Mouse (Mus musculus) spleen, adult 2 months (tissue): ENCODE measurements at regions not wholly inside any gene's neighbourhood (a gene's known extent, or its start where the extent isn't known, plus 50 kb on each side); places are given as distances from the start of the nearest gene placed in this dataset.
A peak's percentile ranks its signal among the peaks of the same experiment; 100 is the strongest.

ENCODE experiments used
- DNase-seq, 2 experiments: peaks; one replicate each; pipeline versions ENCODE4 v3.0.0 to v3.0.0-alpha.2; 2012 to 2021; ENCODE audit warnings: low spot score in 2 of 2, low read depth in 1 of 2
- H3K27ac ChIP-seq: fragments of 200-500 bp; 2 replicates; pipeline ENCODE4 v1.5.1; 2012; ENCODE audit warnings: low read length, inconsistent platforms; ENCODE audit not compliant: insufficient read depth
- H3K27me3 ChIP-seq: fragments of 200-500 bp; 2 replicates; pipeline ENCODE4 v1.6.1; 2012; ENCODE audit warnings: mild to moderate bottlenecking, moderate library complexity, low read length, inconsistent platforms; ENCODE audit not compliant: control insufficient read depth, insufficient read depth
- H3K36me3 ChIP-seq: fragments of 200-500 bp; 2 replicates; pipeline ENCODE4 v1.6.1; 2012; ENCODE audit warnings: mild to moderate bottlenecking, low read length, inconsistent platforms; ENCODE audit not compliant: control insufficient read depth, insufficient read depth
- H3K4me1 ChIP-seq: fragments of 200-500 bp; 2 replicates; pipeline ENCODE4 v1.6.1; 2011; ENCODE audit warnings: inconsistent platforms; ENCODE audit not compliant: control insufficient read depth, insufficient read depth, insufficient read length
- H3K4me3 ChIP-seq: fragments of 200-500 bp; 2 replicates; pipeline ENCODE4 v1.5.1; 2011; ENCODE audit warnings: mild to moderate bottlenecking, inconsistent platforms; ENCODE audit not compliant: insufficient read depth, insufficient read length; ENCODE audit errors: extremely low read depth
- CTCF ChIP-seq: fragments of 200-500 bp; IDR thresholded peaks from 2 replicates; pipeline ENCODE4 v1.5.1; 2011; ENCODE audit warnings: mild to moderate bottlenecking, inconsistent platforms; ENCODE audit not compliant: insufficient read depth, insufficient read length, insufficient replicate concordance; ENCODE audit errors: extremely low read depth
- POLR2A ChIP-seq: fragments of 200-500 bp; IDR thresholded peaks from 2 replicates; pipeline ENCODE4 v1.6.1; 2011; ENCODE audit warnings: low read depth, low read length, inconsistent platforms
- WGBS: fragments of 180-500 bp; shearing (Covaris S2); methylation state at CpG from one replicate; pipeline ENCODE4 v1.1.7; 2018; 5-methylcytosine and 5-hydroxymethylcytosine counted together

DNA sequence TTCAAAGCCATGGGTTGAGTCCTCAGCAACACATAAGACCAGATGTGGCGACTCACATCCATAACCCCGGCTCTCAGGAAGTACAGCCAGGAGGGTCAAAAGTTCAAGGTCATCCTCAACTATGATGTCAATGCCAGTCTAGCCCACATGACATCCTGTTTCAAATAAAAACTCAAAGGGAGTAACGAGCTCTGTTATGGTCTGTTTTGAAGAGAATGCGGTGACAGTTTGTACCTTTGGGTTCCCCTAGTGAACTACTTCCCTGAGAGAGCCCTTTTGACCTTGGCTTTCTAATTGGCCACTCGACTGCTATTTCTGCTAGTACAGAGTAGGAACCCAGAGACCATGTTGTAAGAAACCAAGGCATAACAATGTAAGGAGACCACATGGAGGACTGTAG, 119.7 kb upstream of the Plekha5 start:
- H3K4me1 ChIP-seq = no peaks in the 10 kb centered on the region
- no peaks in the 10 kb centered on the region for H3K27me3 ChIP-seq
- 78% methylated on average over 5 of the region's 5 CpGs for WGBS

DNA sequence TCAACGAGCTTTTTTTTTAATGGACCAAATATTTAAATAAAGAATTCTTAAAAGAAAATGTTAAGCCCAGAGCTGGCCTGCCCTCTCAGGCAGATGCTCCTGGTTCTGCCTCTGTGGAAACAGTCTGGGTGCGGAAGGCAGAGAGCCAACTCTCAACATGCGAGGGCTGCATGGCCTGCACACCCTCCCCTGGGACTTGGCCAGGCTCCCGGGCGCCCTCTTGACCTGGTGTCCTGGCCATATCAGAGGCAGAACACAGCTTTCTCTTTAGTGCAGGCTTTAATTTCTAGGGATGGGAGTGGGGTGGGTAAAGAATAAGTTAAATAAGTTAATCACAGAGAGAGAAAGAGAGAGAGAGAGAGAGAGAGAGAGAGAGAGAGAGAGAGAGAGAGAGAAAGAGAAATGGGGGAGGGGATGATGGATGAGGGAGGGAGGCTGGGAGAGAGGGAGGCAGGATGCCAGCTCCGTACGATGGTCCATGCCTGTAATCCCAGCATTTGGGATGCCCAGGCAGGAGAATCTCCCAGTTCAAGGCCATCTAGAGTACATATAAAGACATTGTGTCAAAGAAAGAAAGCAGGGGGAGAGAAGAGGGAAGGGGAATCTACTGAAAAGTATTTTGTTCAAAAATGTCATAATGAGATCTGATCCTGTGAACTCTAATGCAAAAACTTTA, 123.2 kb upstream of the Plekha5 start:
- no peak overlapping the region for H3K27ac ChIP-seq
- peak in 1 of 2 experiments; percentile 7 for DNase-seq

More for the DNA sequence above, 119.7 kb upstream of the Plekha5 start:
- H3K4me3 ChIP-seq = no peak overlapping the region
- no peak for DNase-seq
- H3K27ac ChIP-seq = no peak overlapping the region
- TF ChIP-seq CTCF = no peak
- TF ChIP-seq POLR2A = no peak
- H3K36me3 ChIP-seq = no peaks in the 10 kb centered on the region

DNA sequence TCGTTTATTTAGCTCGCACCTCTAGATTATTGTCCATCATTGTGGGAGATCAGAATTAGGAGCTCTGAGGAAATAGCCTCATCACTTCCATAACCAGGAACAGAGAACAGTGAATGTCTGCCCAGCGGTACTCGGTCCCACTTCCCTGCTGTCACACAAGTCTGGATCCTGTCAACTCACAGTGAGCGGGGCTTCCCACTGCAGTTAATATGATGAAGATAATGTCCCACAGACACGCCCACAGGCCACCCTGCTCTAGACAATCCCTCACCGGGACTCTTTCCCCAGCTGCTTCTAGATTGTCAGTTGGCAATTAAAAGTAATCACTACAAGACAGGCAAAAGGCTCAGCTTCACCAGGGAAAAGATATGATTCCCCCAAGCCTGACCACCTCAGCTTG, 124.2 kb upstream of the Plekha5 start:
- TF ChIP-seq POLR2A (no peak), CTCF (no peak)
- Histone ChIP-seq H3K27ac (no peak overlapping the region), H3K36me3 (no peaks in the 10 kb centered on the region), H3K27me3 (no peaks in the 10 kb centered on the region), H3K4me1 (no peaks in the 10 kb centered on the region), H3K4me3 (no peak overlapping the region)
- DNase-seq = no peak
- WGBS = 78% methylated on average over 7 of the region's 7 CpGs

More for the DNA sequence above, 123.2 kb upstream of the Plekha5 start:
- Histone ChIP-seq H3K4me3 (no peak overlapping the region), H3K36me3 (no peaks in the 10 kb centered on the region), H3K27me3 (no peaks in the 10 kb centered on the region), H3K4me1 (no peaks in the 10 kb centered on the region)
- no peak for TF ChIP-seq CTCF
- TF ChIP-seq POLR2A = no peak
- 81% methylated on average over 7 of the region's 7 CpGs for WGBS

DNA sequence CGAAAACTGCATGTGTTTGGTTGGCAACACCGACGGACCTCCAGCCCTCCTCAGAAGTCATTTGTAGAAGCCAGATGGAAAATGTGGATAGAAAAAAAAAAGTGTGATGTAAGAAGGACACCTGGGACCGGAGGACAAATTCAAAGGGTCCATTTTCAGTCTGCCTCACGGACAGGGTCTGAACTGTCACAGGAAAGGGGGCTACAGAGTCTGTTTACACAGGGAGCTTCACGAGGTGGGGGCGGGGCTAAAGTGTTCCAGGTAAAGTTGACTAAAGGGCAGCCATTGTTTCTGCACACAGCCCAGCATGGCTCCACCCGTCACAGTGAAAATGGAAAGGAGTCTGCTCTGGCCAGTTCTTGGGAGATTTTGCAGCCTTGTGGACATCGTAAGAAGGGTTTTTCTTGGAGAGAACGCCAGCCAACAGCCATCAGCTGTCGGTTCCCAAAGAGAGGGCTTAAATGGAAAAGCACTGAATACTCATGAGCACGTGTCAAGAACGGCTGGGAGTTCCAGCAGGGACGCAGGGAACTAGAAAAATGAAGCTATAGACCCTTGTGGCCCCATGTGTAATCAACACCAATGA, 125.8 kb upstream of the Plekha5 start:
- no peak for DNase-seq
- no peaks in the 10 kb centered on the region for H3K4me1 ChIP-seq
- WGBS = 86% methylated on average over 14 of the region's 14 CpGs

DNA sequence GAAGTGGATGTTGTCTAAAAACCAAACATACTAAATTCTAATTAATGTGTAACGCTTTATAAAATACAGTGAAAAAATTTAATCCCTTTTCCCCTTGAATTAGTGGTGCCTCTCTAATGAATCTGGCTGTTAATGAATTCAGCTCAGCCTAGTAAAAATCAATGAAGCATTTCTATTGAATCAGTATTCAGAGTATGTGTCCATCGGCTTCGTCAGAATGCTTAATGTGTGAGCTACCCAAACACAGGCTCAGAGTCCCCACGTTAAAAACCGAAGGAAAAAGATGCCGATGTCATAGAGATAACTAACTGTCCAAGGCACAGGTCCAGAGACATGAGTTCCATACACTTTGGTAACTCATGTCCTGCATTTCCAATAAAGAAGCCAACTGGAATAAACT, 126.3 kb upstream of the Plekha5 start:
- no peak for TF ChIP-seq POLR2A
- no peak for TF ChIP-seq CTCF
- no peaks in the 10 kb centered on the region for H3K4me1 ChIP-seq
- no peaks in the 10 kb centered on the region for H3K36me3 ChIP-seq
- no peak overlapping the region for H3K4me3 ChIP-seq
- DNase-seq = no peak
- H3K27me3 ChIP-seq = no peaks in the 10 kb centered on the region
- 88% methylated on average over 6 of the region's 6 CpGs for WGBS
- no peak overlapping the region for H3K27ac ChIP-seq

More for the DNA sequence above, 125.8 kb upstream of the Plekha5 start:
- TF ChIP-seq CTCF = no peak
- no peak for TF ChIP-seq POLR2A
- no peaks in the 10 kb centered on the region for H3K27me3 ChIP-seq
- no peak overlapping the region for H3K4me3 ChIP-seq
- no peaks in the 10 kb centered on the region for H3K36me3 ChIP-seq
- no peak overlapping the region for H3K27ac ChIP-seq

DNA sequence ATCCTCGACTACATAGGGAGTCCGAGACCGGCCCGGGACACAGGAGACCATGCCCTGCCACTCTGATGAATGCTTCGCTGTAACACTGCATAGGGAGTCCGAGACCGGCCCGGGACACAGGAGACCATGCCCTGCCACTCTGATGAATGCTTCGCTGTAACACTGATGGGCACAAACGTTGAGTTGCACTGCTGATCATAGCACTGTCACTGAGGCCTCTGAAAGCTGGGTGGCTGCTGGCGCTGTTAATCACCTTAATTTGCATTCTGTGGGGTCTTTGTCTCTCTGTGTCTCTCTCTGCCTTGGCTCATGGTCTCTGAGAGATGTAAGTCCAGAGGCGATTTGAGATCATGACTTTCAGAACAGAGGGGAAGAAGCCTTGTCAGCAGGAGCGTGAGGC, 133.7 kb upstream of the Plekha5 start:
- TF ChIP-seq CTCF = no peak
- TF ChIP-seq POLR2A = no peak
- 68% methylated on average over 12 of the region's 13 CpGs for whole genome bisulfite sequencing
- DNase-seq = no peak

DNA sequence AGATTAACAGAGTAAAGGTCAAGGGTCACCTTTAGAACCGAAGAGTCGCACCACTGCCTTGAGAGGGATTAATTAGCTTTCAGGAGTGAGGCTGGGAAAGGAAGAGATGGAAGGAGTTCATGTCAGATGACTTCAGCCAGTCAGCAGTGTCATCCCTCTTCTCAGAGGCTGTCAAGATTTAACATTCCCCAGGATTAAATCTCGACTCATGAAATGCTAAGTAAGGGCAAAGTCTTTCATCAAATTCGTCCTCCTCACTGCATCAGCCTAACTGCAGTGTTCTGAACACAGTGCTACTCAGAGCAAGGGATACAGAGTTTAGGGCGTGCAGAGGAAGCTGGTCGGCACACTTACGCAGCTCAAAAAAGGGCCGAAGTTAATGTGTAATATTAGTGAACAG, 135.1 kb upstream of the Plekha5 start:
- TF ChIP-seq POLR2A = no peak
- no peak for TF ChIP-seq CTCF
- Histone ChIP-seq H3K27ac (no peak overlapping the region; the same call in 1 of the 2 replicates), H3K27me3 (no peaks in the 10 kb centered on the region), H3K4me1 (no peaks in the 10 kb centered on the region), H3K36me3 (no peaks in the 10 kb centered on the region), H3K4me3 (no peak overlapping the region)
- WGBS = 77% methylated on average over 8 of the region's 8 CpGs
- no peak for DNase-seq

More for the DNA sequence above, 133.7 kb upstream of the Plekha5 start:
- no peak overlapping the region for H3K4me3 ChIP-seq
- H3K4me1 ChIP-seq = no peaks in the 10 kb centered on the region
- no peak overlapping the region for H3K27ac ChIP-seq
- no peaks in the 10 kb centered on the region for H3K27me3 ChIP-seq
- no peaks in the 10 kb centered on the region for H3K36me3 ChIP-seq
